Mouse (Mus musculus): ENCODE measurements around the gene Gpatch8. TPM values are rescaled to one million over a fixed set of nuclear protein-coding genes. Genes with fewer than 3 reads are reported as not detected.

Gene Gpatch8
- polyA plus RNA-seq, 1 experiment from 2014 or later: 20.1 TPM

DNA sequence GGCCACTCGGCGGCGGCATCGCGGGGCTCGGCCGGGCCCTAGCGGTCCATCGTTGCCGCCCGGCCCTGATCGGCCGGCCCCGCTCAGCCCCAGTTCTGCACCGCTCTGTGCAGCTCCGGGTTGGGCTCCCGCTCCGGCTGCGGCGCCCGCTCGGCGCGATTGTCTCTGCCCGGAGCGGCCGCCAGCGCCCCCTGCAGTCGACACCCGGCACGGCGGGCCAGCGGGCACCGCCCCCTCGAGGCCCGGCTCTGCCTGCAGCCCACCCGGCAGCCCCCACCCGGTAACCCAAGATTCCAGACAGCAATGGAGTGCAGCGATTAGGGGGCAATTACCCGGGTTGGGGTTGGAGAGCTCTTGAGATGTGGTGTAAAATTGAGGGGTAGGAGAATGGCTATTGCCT lies 108.7 kb downstream of the Gpatch8 start, which contains the start of gene Fam171a2:
Gene Fam171a2, minus strand, starts transcription at position 186 of the 400 bp plus-strand sequence.
- under 1% methylated on average over 40 of the region's 40 CpGs for WGBS (ENCODE audit: insufficient replicate concordance)
- H3K4me1 ChIP-seq (replicated peaks): peaks cover 27% of the 10 kb centered on the region
- H3K9ac ChIP-seq: peak within 1 kb of the TSS; percentile 47; the same call in 1 of the 2 replicates
- H3K9me3 ChIP-seq (replicated peaks): no peaks in the 10 kb centered on the region
- no peaks in the 10 kb centered on the region for H3K36me3 ChIP-seq (replicated peaks)
- H3K4me3 ChIP-seq (replicated peaks): peak within 1 kb of the TSS; percentile 59
- peak within 1 kb of the TSS; percentile 83 for H3K4me2 ChIP-seq
- H3K27ac ChIP-seq (replicated peaks): 0 out of 2 replicates have a peak within 1 kb of the TSS, but pooled peaks have one; percentile 4
- H3K27me3 ChIP-seq: peaks cover 96% of the 10 kb centered on the region
- peak; percentile 45 for ATAC-seq (ENCODE audit: insufficient read depth)

DNA sequence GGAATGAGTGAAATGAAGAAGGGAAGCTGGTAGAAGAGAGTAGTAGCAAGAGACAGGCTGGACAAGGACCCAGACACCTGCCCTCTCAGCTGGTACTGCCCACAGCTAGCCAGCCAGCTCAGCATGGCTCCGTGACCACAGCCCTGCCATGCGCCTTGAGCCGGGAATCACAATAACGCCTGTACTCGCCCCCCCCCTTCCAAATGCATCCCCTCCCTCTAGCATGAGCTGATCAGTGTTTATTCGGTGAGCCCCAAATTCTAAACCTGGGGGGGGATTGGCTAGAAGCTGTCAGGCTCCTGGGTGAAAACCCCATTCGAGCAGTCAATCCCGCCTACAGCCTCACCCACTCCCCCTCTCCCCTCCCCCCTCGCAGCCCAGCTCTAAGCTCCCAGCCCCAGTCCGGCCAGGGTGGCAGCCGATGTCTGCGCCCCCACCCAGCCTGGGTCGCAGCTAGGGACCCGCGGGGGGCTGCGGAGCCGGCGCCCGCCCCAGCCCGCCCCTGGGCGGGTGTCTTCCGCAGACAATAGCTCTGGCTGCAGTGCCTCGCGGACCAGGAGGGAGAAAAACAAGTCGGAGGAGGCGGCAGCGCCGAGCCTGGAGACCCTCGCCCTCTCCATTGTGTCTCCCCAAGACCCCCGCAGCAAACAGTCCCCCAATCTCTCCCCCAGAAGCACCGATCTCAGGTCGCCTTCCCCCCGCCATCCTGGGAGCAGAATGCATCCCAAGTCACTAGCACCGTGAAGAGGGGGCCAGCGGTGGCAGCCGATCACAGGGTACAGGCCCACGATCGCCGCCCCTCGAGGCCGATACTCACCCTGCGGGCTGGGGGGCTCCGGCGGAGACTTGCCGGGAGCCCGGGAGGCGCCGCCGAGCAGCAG lies 109.4 kb downstream of the Gpatch8 start:
- Histone ChIP-seq H3K9ac (peak overlapping the region; percentile 47; the same call in 1 of the 2 replicates), H3K4me3 (replicated peaks) (peak overlapping the region; percentile 59), H3K27me3 (peaks cover 94% of the 10 kb centered on the region), H3K36me3 (replicated peaks) (no peaks in the 10 kb centered on the region), H3K9me3 (replicated peaks) (no peaks in the 10 kb centered on the region), H3K4me1 (replicated peaks) (peaks cover 27% of the 10 kb centered on the region), H3K27ac (replicated peaks) (0 out of 2 replicates have a peak overlapping the region, but pooled peaks have one; percentile 4), H3K4me2 (peak overlapping the region; percentile 83)
- WGBS (ENCODE audit: insufficient replicate concordance): 2% methylated on average over 49 of the region's 49 CpGs
- ATAC-seq (ENCODE audit: insufficient read depth): peak; percentile 11; the same call in 1 of the 2 replicates

DNA sequence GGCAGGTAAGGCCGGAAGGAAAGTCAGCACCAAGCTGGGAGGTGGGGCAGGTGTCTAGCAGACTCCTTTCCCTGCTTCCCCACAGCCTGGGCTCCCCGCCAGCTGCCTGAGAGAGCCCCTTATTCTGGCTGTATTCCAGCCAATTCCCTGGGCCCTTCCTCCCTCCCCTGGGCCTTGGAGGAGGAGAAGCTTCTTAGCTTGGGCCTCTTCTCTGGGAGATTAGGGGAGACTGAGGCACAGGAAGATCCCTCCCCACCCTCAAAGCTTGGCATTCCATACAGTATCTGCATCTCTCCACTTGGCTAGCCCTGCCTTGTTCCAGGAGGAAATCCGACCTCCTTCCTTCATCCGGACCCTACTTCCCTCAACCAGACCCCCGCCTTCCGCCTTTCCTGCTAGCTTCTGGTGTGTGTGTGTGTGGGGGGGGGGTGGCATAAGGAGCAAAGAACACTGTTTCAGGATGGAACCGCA lies 110.3 kb downstream of the Gpatch8 start:
- Histone ChIP-seq H3K4me3 (replicated peaks) (0 out of 2 replicates have a peak overlapping the region, but pooled peaks have one; percentile 59), H3K4me1 (replicated peaks) (peaks cover 27% of the 10 kb centered on the region), H3K9ac (no peak overlapping the region), H3K4me2 (peak overlapping the region; percentile 83; the same call in 1 of the 2 replicates), H3K36me3 (replicated peaks) (no peaks in the 10 kb centered on the region), H3K9me3 (replicated peaks) (no peaks in the 10 kb centered on the region), H3K27me3 (peaks cover 91% of the 10 kb centered on the region), H3K27ac (replicated peaks) (no peak overlapping the region)
- ATAC-seq (ENCODE audit: insufficient read depth): no peak
- 27% methylated on average over 7 of the region's 7 CpGs for WGBS (ENCODE audit: insufficient replicate concordance)

DNA sequence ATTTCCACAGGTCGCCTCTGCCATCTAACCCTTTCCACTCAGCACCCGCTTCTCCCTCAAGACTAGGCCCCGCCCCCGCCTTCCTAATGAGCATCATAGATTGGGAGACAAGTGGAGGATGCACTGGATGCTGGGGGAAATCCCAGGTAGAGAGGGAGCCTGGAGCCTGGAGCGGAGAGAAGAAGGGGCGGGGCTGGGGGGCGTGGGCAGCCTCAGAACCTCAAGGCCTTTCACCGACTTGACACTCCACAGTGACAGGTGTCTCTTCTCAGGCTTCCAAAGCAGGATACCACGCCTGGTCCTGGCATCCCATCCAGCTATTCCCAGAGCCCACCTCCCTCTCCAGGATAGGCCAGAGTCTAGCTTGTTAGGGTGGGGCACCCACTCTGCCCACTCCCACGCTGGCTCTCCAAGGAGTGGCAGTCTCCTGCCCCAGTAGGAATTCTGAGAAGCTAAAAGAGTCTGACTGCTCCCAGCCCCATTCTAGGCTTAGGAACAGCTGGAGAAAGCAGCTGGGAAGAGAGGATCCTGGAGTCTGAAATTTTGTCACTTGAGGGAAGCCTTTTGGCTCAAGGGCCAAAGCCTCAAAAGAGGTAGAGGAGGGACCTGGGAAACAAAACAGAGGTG lies 110.8 kb downstream of the Gpatch8 start:
- Histone ChIP-seq H3K27ac (replicated peaks) (no peak overlapping the region), H3K9me3 (replicated peaks) (no peaks in the 10 kb centered on the region), H3K27me3 (peaks cover 88% of the 10 kb centered on the region), H3K36me3 (replicated peaks) (no peaks in the 10 kb centered on the region), H3K4me2 (0 out of 2 replicates have a peak overlapping the region, but pooled peaks have one; percentile 83), H3K9ac (no peak overlapping the region), H3K4me1 (replicated peaks) (peaks cover 27% of the 10 kb centered on the region), H3K4me3 (replicated peaks) (no peak overlapping the region)
- WGBS (ENCODE audit: insufficient replicate concordance): 49% methylated on average over 10 of the region's 10 CpGs
- ATAC-seq (ENCODE audit: insufficient read depth): no peak

DNA sequence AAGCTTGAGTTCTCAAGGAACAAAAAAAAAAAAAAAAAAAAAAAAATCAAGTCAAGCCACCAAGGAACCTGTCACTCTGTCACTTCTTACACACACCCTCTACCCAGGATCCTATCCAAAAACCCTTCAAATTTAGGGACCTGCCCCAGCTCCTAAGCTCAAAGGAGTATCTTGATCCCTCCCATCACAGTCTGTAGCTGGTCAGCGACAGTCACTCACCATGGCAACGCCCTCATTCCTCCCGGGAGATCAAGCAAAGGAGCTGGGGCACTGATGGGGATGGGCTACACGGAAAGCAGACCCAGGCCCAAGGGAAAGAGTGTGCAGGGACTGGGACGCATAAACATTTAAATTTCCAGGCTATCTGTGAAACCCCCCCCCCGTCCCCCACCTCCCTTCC lies 111.4 kb downstream of the Gpatch8 start:
- Histone ChIP-seq H3K4me2 (no peak overlapping the region), H3K4me3 (replicated peaks) (no peak overlapping the region), H3K36me3 (replicated peaks) (no peaks in the 10 kb centered on the region), H3K9me3 (replicated peaks) (no peaks in the 10 kb centered on the region), H3K27me3 (peaks cover 87% of the 10 kb centered on the region), H3K4me1 (replicated peaks) (peaks cover 27% of the 10 kb centered on the region), H3K9ac (no peak overlapping the region), H3K27ac (replicated peaks) (no peak overlapping the region)
- 42% methylated on average over 6 of the region's 6 CpGs for WGBS (ENCODE audit: insufficient replicate concordance)
- ATAC-seq (ENCODE audit: insufficient read depth): no peak

DNA sequence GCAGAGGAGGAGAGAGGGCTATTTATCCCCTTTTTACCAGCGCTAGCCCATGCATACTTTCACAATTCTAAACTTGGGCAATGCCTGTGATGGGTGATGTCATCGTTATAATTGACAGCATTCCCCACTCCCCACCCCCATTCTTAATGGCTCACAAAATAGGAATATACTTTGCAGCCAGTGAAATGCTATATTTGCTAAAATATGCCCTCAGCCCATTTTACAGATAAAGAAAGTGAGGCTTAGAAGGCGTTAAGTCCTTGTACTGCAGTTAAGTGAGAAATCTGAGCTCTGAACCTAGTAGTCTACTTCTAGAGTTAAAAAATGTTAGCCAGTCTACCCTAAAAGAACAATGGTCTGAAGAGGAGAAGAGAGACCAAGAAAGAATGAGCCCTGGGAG lies 111.9 kb downstream of the Gpatch8 start:
- no peak for ATAC-seq (ENCODE audit: insufficient read depth)
- H3K27ac ChIP-seq (replicated peaks): no peak overlapping the region
- H3K4me3 ChIP-seq (replicated peaks): no peak overlapping the region
- H3K9me3 ChIP-seq (replicated peaks): no peaks in the 10 kb centered on the region
- H3K4me2 ChIP-seq: no peak overlapping the region
- H3K36me3 ChIP-seq (replicated peaks): no peaks in the 10 kb centered on the region
- peaks cover 87% of the 10 kb centered on the region for H3K27me3 ChIP-seq
- whole genome bisulfite sequencing (ENCODE audit: insufficient replicate concordance): 69% methylated on average over 3 of the region's 3 CpGs
- H3K4me1 ChIP-seq (replicated peaks): peaks cover 27% of the 10 kb centered on the region
- H3K9ac ChIP-seq: no peak overlapping the region

DNA sequence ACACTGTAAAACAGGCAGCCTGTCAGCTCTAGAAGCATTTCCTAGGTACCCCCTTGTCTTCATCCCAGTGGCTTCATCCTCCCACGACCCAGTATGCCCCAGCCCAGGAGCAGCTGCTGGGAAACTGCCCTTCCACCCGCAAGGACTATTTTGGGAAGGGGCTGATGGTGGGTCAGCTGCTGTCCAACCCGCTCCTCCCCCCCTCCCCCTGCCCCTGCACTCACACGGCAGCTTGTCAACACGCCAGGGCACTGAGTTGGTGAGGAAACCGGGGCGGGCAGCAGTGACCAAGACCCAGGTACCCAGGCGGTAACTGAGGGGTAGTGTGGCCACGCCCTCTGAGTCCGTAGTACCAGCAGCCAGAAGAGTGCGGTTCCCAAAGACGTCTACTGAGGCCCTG lies 112.5 kb downstream of the Gpatch8 start:
- no peak overlapping the region for H3K9ac ChIP-seq
- peaks cover 27% of the 10 kb centered on the region for H3K4me1 ChIP-seq (replicated peaks)
- H3K4me3 ChIP-seq (replicated peaks): no peak overlapping the region
- H3K9me3 ChIP-seq (replicated peaks): no peaks in the 10 kb centered on the region
- H3K4me2 ChIP-seq: no peak overlapping the region
- no peak overlapping the region for H3K27ac ChIP-seq (replicated peaks)
- no peak for ATAC-seq (ENCODE audit: insufficient read depth)
- 61% methylated on average over 12 of the region's 12 CpGs for WGBS (ENCODE audit: insufficient replicate concordance)
- H3K36me3 ChIP-seq (replicated peaks): no peaks in the 10 kb centered on the region
- peaks cover 87% of the 10 kb centered on the region for H3K27me3 ChIP-seq

DNA sequence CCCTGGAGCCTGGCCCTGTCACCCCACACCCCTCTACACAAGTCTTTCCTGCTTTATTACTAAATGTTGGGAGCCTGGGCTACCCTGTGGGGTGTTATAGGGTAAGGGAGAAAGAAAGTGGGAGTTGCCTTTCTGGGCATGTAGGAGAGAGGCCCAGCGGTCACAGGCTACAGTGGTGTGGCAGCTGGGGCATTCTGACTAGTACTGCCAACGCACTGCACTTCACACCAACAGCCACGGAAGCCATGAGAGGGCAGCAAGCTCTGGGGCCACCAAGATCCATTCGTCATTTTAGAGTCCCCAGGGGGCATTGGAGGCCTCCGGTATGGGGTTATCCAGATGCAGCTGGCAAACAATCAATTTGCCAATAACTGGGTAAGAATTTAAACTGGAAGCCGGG lies 114.1 kb downstream of the Gpatch8 start:
- Histone ChIP-seq H3K27me3 (peaks cover 87% of the 10 kb centered on the region), H3K9me3 (replicated peaks) (no peaks in the 10 kb centered on the region), H3K9ac (no peak overlapping the region), H3K4me3 (replicated peaks) (no peak overlapping the region), H3K27ac (replicated peaks) (no peak overlapping the region), H3K4me2 (no peak overlapping the region), H3K36me3 (replicated peaks) (no peaks in the 10 kb centered on the region), H3K4me1 (replicated peaks) (peaks cover 29% of the 10 kb centered on the region)
- 75% methylated on average over 6 of the region's 6 CpGs for WGBS (ENCODE audit: insufficient replicate concordance)
- no peak for ATAC-seq (ENCODE audit: insufficient read depth)

DNA sequence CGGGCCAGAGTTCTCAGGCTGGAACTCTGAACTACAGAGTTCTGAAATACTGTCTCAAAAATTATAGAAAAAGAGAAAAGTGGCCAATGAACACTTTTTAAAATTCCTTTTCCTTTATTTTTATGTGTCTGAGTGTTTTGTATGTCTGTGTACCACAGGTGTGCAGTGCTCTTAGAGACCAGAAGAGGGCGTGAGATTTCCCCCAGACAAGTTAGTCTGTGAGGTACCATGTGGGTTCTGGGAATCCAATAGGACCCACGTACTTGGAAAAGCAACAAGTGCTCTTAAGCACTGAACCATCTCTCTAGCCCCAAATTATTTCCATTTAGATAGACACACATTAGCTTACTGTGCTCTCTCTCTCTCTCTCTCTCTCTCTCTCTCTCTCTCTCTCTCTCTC lies 114.8 kb downstream of the Gpatch8 start:
- 64% methylated on average over 3 of the region's 3 CpGs for WGBS (ENCODE audit: insufficient replicate concordance)

DNA sequence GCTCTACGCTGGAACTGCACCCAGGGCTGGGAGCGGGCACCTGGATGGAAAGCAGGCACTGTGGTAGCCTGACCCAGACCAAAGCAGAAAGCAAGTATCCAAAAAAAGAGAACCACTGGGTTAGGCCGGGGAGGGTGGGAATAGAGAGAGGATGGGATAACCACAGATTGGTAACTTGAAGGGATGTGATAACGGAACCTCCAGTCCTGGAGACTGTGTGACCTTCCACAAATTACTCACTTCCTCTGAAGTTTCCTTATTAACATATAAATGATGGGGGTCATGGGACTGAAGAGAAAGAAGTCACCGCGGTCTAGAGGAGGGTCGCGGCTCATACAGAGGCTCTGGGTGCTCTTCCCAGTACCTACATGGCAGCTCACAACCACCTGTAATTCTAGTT lies 115.9 kb downstream of the Gpatch8 start:
- Histone ChIP-seq H3K9ac (no peak overlapping the region), H3K4me1 (replicated peaks) (peaks cover 13% of the 10 kb centered on the region), H3K36me3 (replicated peaks) (peaks cover 11% of the 10 kb centered on the region), H3K4me3 (replicated peaks) (no peak overlapping the region), H3K4me2 (no peak overlapping the region), H3K27me3 (peaks cover 86% of the 10 kb centered on the region), H3K27ac (replicated peaks) (no peak overlapping the region), H3K9me3 (replicated peaks) (no peaks in the 10 kb centered on the region)
- ATAC-seq (ENCODE audit: insufficient read depth): no peak
- 77% methylated on average over 8 of the region's 8 CpGs for WGBS (ENCODE audit: insufficient replicate concordance)

More for the DNA sequence above, 114.8 kb downstream of the Gpatch8 start:
- Histone ChIP-seq H3K36me3 (replicated peaks) (no peaks in the 10 kb centered on the region), H3K4me1 (replicated peaks) (peaks cover 22% of the 10 kb centered on the region), H3K27me3 (peaks cover 86% of the 10 kb centered on the region), H3K9ac (no peak overlapping the region), H3K9me3 (replicated peaks) (no peaks in the 10 kb centered on the region), H3K4me3 (replicated peaks) (no peak overlapping the region), H3K27ac (replicated peaks) (no peak overlapping the region), H3K4me2 (no peak overlapping the region)
- no peak for ATAC-seq (ENCODE audit: insufficient read depth)
